Mouse (Mus musculus) embryonic facial prominence, embryonic 14.5 days (tissue): ENCODE measurements around the gene Ccl22. TPM values are rescaled to one million over a fixed set of nuclear protein-coding genes. Genes with fewer than 3 reads are reported as not detected.

Experiments used
- ATAC-seq: fragments of 200-750 bp; cut with Nextera tagmentation; 2 replicates; pipeline ENCODE4 v1.8.0; 2017; ENCODE audit warnings: low read depth, moderate number of reproducible peaks, moderate TSS enrichment
- DNase-seq: peaks from one replicate; pipeline ENCODE4 v3.0.0-alpha.2; 2015; ENCODE audit warnings: low spot score
- H3K27ac ChIP-seq: fragments of 300-500 bp; sonication (generic); replicated peaks from 2 replicates; pipeline ENCODE4 v1.5.1; 2014; ENCODE audit warnings: low read depth, mild to moderate bottlenecking, low read length, moderate library complexity
- H3K27me3 ChIP-seq: fragments of 300-500 bp; sonication (generic); replicated peaks from 2 replicates; pipeline ENCODE4 v1.6.1; 2014; ENCODE audit warnings: low read length; ENCODE audit not compliant: control insufficient read depth, insufficient read depth
- H3K36me3 ChIP-seq: fragments of 300-500 bp; sonication (generic); 2 replicates; pipeline ENCODE4 v1.6.1; 2014; ENCODE audit warnings: low read length, mixed read lengths; ENCODE audit not compliant: control insufficient read depth, insufficient read depth
- H3K4me1 ChIP-seq: fragments of 300-500 bp; sonication (generic); 2 replicates; pipeline ENCODE4 v1.6.1; 2014; ENCODE audit warnings: antibody characterized with exemption, low read length; ENCODE audit not compliant: control insufficient read depth, insufficient read depth
- H3K4me2 ChIP-seq: fragments of 300-500 bp; sonication (generic); 2 replicates; pipeline ENCODE4 v1.6.1; 2014; ENCODE audit warnings: low read depth, mild to moderate bottlenecking, low read length, moderate library complexity, mixed read lengths
- H3K4me3 ChIP-seq: fragments of 300-500 bp; sonication (generic); 2 replicates; pipeline ENCODE4 v1.5.1; 2014; ENCODE audit warnings: low read depth, mild to moderate bottlenecking, low read length
- H3K9ac ChIP-seq: fragments of 300-500 bp; sonication (generic); 2 replicates; pipeline ENCODE4 v1.6.1; 2014; ENCODE audit warnings: low read depth, mild to moderate bottlenecking, low read length, moderate library complexity, mixed read lengths
- H3K9me3 ChIP-seq: fragments of 300-500 bp; sonication (generic); 2 replicates; pipeline ENCODE4 v1.6.1; 2016; ENCODE audit warnings: low read length; ENCODE audit not compliant: control insufficient read depth
- WGBS: fragments of 180-500 bp; shearing (Covaris S2); extraction: QIAGEN DNeasy Blood & Tissue Kit; methylation state at CpG from one replicate; pipeline ENCODE4 v1.1.7; 2014; 5-methylcytosine and 5-hydroxymethylcytosine counted together
- polyA plus RNA-seq: library from polyadenylated mRNA; unstranded; fragments of >200 nt; fragmentation: Nextera tagmentation; extraction: Ambion mirVana; gene quantifications from 2 replicates; pipeline ENCODE4 v1.2.1, GENCODE M21; 2014

Ccl22 gene
- not detected in 2 replicates for polyA plus RNA-seq

DNA sequence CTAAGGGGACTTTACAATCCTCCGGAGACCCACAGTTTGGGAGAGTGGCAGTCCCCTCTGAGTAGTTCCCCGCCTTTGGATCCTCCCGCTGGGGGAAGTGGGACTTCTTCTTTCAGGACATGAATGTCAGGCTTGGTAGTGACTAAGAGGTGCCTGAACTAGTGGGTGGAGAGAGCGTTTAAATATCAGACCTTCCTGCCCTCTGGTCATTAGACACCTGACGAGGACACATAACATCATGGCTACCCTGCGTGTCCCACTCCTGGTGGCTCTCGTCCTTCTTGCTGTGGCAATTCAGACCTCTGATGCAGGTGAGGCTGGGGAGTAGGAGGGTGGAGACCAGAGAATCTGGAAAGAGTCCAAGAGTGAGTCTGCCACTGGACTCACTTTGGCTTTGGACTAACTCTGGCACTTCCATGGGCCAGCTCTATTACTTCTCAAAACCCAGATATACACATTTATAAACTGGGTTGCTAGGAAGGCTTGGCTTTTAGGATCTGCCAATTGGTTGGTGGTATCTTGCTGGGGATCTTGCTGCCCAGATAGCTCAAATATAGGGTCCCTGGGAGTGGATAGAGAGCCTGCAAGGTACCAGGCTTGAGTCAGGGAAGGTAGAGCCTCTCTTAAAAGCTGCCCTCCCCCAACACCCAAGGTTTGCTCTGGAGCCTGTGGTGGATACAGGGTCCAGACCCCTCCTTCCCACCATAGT is at the start of gene Ccl22:
Ccl22 (plus strand) TSS at position 115 of the 709 bp plus-strand sequence.
- no peaks in the 10 kb centered on the region for H3K4me1 ChIP-seq
- no peaks in the 10 kb centered on the region for H3K27me3 ChIP-seq
- WGBS, result 87% methylated on average over 7 of the region's 7 CpGs
- H3K27ac ChIP-seq, result no peak within 1 kb of the TSS
- H3K4me3 ChIP-seq, result no peak within 1 kb of the TSS
- no peak within 1 kb of the TSS for H3K9ac ChIP-seq
- no peak for DNase-seq
- no peak within 1 kb of the TSS for H3K4me2 ChIP-seq
- ATAC-seq, result no peak
- no peaks in the 10 kb centered on the region for H3K9me3 ChIP-seq
- no peaks in the 10 kb centered on the region for H3K36me3 ChIP-seq

DNA sequence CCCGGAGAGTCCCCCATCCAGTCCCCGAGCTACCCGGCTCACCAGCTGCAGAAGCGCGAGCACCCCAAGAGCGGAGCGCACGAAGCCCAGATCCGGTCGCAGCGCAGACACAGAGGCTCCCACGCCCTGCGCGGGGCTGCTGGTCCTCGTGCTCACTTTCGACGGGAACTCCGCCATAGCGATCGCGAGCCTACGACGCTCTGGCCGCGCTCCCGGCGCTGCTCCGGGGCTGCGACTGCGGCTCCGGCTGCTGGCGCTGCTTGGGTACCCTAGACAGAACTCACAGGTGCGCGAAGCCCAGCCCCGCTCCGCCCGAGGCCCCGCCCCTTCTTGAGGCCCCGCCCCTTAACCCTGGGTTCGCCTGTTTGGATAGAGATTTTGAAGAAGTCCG is 49.4 kb upstream of the Ccl22 start, which contains the start of gene Pllp:
Pllp (minus strand) TSS at position 285 of the 391 bp plus-strand sequence.
- Histone ChIP-seq H3K4me3 (peak within 1 kb of the TSS; percentile 35), H3K27ac (no peak within 1 kb of the TSS), H3K36me3 (no peaks in the 10 kb centered on the region), H3K4me1 (0 out of 2 replicates have a peak, but pooled peaks cover 5% of the 10 kb centered on the region), H3K9ac (peak within 1 kb of the TSS; percentile 30; the same call in 1 of the 2 replicates), H3K27me3 (peaks cover 55% of the 10 kb centered on the region), H3K4me2 (peak within 1 kb of the TSS; percentile 65), H3K9me3 (no peaks in the 10 kb centered on the region)
- DNase-seq (peak; percentile 59), ATAC-seq (peak; percentile 64)
- under 1% methylated on average over 35 of the region's 41 CpGs for WGBS

DNA sequence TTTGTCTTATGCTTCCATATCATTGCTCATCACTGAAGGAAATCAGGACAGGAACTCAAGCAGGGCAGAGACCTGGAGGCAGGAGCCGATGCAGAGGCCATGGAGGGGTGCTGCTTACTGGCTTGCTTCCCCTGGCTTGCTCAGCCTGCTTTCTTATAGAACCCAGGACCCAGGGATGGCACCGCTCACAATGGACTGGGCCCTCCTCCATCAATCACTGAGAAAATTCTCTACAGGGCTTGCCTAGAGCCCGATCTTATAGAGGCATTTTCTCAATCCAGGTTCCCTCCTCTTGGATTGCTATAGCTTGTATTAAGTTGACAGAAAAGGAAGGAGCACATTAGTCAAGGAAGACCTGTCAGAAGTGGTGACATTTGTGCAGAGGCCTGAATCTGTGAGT is 48.8 kb upstream of the Ccl22 start:
- Histone ChIP-seq H3K4me1 (0 out of 2 replicates have a peak, but pooled peaks cover 5% of the 10 kb centered on the region), H3K36me3 (no peaks in the 10 kb centered on the region), H3K9ac (no peak overlapping the region), H3K27me3 (peaks cover 55% of the 10 kb centered on the region), H3K27ac (no peak overlapping the region), H3K9me3 (no peaks in the 10 kb centered on the region), H3K4me2 (peak overlapping the region; percentile 65), H3K4me3 (peak overlapping the region; percentile 35)
- DNase-seq (no peak), ATAC-seq (no peak)
- 64% methylated on average over 3 of the region's 3 CpGs for WGBS

DNA sequence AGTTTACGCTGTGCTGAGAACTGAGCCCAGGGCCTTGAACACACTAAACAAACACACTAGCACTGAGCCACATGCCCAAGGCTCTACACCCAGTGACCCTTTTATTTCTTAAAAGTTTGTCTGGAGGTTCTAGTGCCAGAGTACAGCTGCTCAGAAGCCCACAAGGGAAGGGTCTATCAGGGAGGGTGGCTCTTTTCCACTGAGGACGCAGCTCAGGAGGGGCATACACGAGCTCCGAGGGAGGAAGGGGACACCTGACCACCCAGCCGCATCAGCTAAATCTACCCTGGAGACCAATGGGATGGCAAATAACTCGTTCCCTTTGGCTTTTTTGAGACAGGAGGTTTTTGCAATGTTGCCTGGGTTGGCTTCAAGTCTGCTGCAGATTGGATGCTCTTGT is 47.4 kb upstream of the Ccl22 start:
- H3K9ac ChIP-seq, result no peak overlapping the region
- H3K4me3 ChIP-seq, result no peak overlapping the region
- no peaks in the 10 kb centered on the region for H3K9me3 ChIP-seq
- no peak overlapping the region for H3K4me2 ChIP-seq
- DNase-seq (no peak), ATAC-seq (no peak)
- WGBS, result 72% methylated on average over 6 of the region's 6 CpGs
- peaks cover 49% of the 10 kb centered on the region for H3K27me3 ChIP-seq
- no peak overlapping the region for H3K27ac ChIP-seq
- H3K36me3 ChIP-seq, result no peaks in the 10 kb centered on the region
- 0 out of 2 replicates have a peak, but pooled peaks cover 5% of the 10 kb centered on the region for H3K4me1 ChIP-seq

DNA sequence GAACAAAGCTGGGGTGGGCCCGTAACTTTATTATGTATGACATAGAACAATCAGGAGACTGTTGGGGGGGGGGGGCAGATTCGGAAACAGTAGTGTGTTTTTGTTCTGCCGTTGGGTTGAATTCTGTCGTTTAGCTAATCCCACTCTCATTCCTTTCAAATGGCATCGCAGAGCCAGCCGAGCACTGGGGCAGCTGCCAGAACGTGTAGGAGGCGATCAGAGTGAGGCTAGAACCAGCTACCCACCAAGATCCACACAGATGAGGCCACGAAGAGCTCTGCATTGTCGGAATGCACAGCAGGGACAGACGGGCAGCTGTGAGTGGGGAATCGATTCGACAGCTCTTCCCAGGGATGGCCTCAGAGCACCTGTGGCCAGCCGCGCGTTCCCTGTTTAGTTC is 46.0 kb upstream of the Ccl22 start:
- Histone ChIP-seq H3K4me3 (no peak overlapping the region), H3K9ac (no peak overlapping the region), H3K27me3 (peaks cover 35% of the 10 kb centered on the region), H3K4me1 (0 out of 2 replicates have a peak, but pooled peaks cover 5% of the 10 kb centered on the region), H3K4me2 (no peak overlapping the region), H3K9me3 (no peaks in the 10 kb centered on the region), H3K27ac (no peak overlapping the region), H3K36me3 (no peaks in the 10 kb centered on the region)
- no peak for DNase-seq
- 71% methylated on average over 16 of the region's 16 CpGs for WGBS
- ATAC-seq, result no peak

DNA sequence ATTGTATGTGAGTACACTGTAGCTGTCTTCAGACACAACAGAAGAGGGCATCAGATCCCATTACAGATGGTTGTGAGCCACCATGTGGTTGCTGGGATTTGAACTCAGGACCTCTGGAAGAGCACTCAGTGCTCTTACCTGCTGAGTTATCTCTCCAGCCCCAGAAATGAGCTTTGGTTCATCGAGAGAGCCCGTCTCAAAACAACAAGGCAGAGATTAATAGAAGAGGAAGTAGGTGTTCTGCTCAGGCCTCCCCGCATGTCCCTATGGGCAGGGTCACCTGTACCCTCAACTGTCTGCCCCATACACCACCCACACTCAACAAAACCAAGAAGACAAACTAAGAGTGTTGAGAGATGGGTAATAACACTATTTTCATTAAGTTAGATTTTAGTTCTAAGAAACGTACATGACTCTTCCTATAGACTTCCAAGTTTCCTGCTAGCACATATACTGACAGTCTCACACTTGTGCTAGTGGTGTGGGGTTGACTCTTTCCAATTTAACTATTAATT is 44.9 kb upstream of the Ccl22 start:
- WGBS, result 87% methylated on average over 4 of the region's 4 CpGs
- H3K4me3 ChIP-seq, result no peak overlapping the region
- no peaks in the 10 kb centered on the region for H3K36me3 ChIP-seq
- H3K27me3 ChIP-seq, result peaks cover 24% of the 10 kb centered on the region
- H3K27ac ChIP-seq, result no peak overlapping the region
- H3K9me3 ChIP-seq, result no peaks in the 10 kb centered on the region
- DNase-seq (no peak), ATAC-seq (no peak)
- H3K9ac ChIP-seq, result no peak overlapping the region
- H3K4me2 ChIP-seq, result no peak overlapping the region
- 0 out of 2 replicates have a peak, but pooled peaks cover under 1% of the 10 kb centered on the region for H3K4me1 ChIP-seq

DNA sequence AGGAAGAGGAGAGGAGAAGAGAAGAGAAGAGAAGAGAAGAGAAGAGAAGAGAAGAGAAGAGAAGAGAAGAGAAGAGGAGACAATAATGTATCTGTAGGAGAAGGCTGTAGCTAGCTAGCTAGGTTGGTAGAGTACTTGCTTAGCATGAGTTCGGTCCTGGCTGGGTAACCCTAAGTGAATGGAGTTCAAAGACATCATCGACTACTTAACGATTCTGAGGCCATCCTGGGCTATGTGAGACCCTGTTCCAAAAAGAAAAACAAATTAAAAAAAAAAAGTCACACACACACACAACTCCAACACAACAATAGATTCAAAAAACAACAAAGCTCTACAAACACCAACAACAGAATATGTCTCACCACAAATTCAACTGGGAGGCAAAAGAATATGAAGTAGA is 43.2 kb upstream of the Ccl22 start:
- H3K4me1 ChIP-seq, result no peaks in the 10 kb centered on the region
- H3K4me2 ChIP-seq, result peak overlapping the region; percentile 65; the same call in 1 of the 2 replicates
- no peak overlapping the region for H3K9ac ChIP-seq
- H3K27me3 ChIP-seq, result peaks cover 7% of the 10 kb centered on the region
- H3K27ac ChIP-seq, result no peak overlapping the region
- 68% methylated on average over 3 of the region's 3 CpGs for WGBS
- H3K4me3 ChIP-seq, result no peak overlapping the region; the same call in 1 of the 2 replicates
- no peak for ATAC-seq
- DNase-seq, result no peak
- H3K36me3 ChIP-seq, result no peaks in the 10 kb centered on the region
- no peaks in the 10 kb centered on the region for H3K9me3 ChIP-seq

DNA sequence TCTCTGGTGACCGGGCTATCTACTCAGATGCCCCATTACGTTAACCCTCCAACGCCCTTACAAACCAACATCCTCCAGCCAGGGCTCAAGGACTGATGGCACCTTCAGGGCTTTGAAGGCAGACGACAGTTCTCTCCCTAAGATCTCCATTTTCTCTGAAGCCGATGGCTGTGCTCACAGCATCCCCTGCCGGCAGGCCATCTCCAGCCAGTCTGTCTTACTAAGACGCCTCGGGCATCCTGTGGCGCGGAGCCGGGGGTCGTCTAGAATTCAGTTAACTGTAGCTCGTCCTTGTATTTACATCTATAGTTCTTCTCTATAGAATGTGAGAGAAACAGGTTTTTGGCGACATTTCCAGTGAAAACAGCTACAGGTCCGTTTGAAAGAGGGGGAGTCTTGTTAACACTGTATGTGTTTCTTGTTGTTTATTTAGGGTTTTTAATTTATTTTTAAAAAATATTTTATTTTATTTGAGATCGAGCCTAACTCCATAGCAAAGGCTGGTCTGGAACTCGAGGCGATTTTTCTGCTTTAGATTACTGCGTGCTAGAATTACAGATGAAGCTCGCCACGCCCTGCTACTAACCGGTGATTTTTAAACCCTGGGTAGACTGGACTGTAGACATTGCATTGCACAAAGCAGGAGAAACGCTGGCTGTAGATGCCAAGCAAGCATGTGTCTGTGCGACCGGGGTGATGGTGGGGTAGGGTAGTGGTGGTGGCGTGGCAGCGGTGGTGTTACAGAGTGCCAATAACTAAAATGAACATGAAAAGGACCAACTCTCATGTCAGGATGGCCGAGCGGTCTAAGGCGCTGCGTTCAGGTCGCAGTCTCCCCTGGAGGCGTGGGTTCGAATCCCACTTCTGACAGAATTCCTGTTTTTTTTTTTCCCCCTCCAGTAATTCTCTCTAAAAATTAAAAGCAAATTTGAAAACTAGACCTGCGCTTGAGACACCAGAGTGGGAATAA is 42.3 kb upstream of the Ccl22 start:
- peak overlapping the region; percentile 61 for H3K9ac ChIP-seq
- WGBS, result 0% methylated on average over 35 of the region's 35 CpGs
- DNase-seq (peak; percentile 94), ATAC-seq (peak; percentile 86)
- peak overlapping the region; percentile 55 for H3K4me3 ChIP-seq
- H3K4me2 ChIP-seq, result peak overlapping the region; percentile 65
- H3K9me3 ChIP-seq, result no peaks in the 10 kb centered on the region
- H3K36me3 ChIP-seq, result no peaks in the 10 kb centered on the region
- H3K4me1 ChIP-seq, result no peaks in the 10 kb centered on the region
- H3K27ac ChIP-seq, result peak overlapping the region; percentile 58; the same call in 1 of the 2 replicates
- 0 out of 2 replicates have a peak, but pooled peaks cover under 1% of the 10 kb centered on the region for H3K27me3 ChIP-seq
